Mouse (Mus musculus) megakaryocyte, embryonic 14.5 days (primary cell): ENCODE results near the gene Eri3.

Experiments
- FLI1 ChIP-seq: IDR thresholded peaks from 2 replicates; pipeline ENCODE4 v1.6.1; 2012; ENCODE audit warnings: low read length, inconsistent platforms, mixed read lengths
- GATA1 ChIP-seq: IDR thresholded peaks from 3 replicates; pipeline ENCODE4 v1.6.1; 2012; ENCODE audit warnings: mixed read lengths, low read length, inconsistent platforms, borderline replicate concordance

GRCm38 (mm10) chr4:117665531-117665930 is 115.4 kb downstream of the Eri3 start:
- no peak for TF ChIP-seq FLI1
- TF ChIP-seq GATA1, result no peak
